Mouse (Mus musculus): ENCODE measurements around the gene Ski. TPM values are rescaled to one million over a fixed set of nuclear protein-coding genes. Genes with fewer than 3 reads are reported as not detected.

Ski gene
- total and polyA plus RNA-seq, 2 experiments from 2014 or later = 8.4 to 63.1 TPM

DNA sequence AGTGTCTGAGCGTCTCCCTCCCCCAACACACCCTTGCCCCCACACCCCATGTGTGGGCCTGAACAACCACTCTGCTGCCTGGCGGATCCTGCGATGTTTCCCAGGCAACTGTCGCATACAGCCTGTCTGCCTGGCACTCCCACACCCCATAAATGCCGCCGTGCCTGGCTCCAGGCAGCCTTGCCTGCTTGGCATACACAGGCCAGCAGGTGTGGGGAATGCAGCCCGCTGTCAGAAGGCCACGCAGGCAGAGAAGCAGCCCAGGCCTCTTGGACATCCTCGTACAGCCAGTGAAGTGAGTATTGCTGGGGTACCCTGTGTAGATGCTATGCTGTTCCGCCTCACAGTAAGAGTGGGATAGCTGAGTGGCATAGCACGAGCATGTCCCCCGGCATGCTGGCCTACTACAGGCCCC, 24.3 kb upstream of the Ski start:
- TF ChIP-seq CTCF (IDR thresholded peaks at IDR 0.05) = no peak
- Histone ChIP-seq H3K36me3 (ENCODE audit: insufficient read depth, low read length) (no peaks in the 10 kb centered on the region), H3K4me2 (ENCODE audit: low read depth, low read length, poor library complexity, severe bottlenecking) (no peak overlapping the region), H3K27ac (ENCODE audit: low read depth, low read length) (no peak overlapping the region), H3K27me3 (ENCODE audit: insufficient read depth, low read length) (no peaks in the 10 kb centered on the region), H3K4me1 (ENCODE audit: insufficient read depth, low read length) (peaks cover 3% of the 10 kb centered on the region; the same call in 1 of the 2 replicates), H3K9ac (replicated peaks; ENCODE audit: low read length, poor library complexity, severe bottlenecking) (no peak overlapping the region), H3K9me3 (ENCODE audit: low read length) (no peaks in the 10 kb centered on the region), H3K4me3 (ENCODE audit: low read depth, low read length) (no peak overlapping the region)
- DNase-seq (ENCODE audit: low spot score) = peak; percentile 67
- 72% methylated on average over 12 of the region's 12 CpGs for WGBS
- no peak; the same call in 1 of the 2 replicates for ATAC-seq (ENCODE audit: low FRiP score)

DNA sequence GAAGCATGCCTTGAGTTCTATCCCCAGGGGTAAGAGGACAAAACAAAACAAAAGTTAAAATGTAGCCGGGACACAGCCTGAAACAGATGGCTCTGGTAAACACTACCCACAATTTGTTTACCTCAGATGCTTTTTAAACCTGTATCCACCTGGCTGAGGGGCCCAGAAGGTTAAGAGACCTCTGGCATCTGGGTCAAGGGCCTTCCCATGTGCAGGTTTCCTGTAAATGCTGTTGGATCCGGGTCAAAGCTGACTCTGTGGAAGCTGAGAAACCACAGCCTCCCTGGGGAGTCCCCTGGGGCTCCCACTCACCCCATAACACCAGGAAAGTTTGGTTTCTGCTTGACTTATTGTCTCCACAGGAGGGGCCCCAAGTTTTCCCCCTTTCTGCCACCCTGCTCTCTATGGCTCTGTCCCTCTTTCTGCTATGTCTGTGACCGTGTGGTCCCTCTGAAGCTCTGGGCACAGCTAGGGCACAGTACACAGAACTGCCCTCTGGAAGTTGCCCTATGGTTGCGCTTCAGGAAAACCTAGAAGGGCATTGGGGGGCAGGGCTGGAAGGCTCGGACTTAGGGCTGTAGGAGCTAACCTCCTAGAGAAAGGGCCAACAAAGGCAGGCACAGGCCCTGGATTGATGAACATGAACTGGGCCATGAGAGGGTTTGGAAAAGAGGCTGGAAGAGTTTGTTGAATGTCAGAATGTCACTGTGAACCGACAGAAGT, 23.5 kb upstream of the Ski start:
- Histone ChIP-seq H3K4me3 (ENCODE audit: low read depth, low read length) (no peak overlapping the region), H3K9me3 (ENCODE audit: low read length) (no peaks in the 10 kb centered on the region), H3K4me1 (ENCODE audit: insufficient read depth, low read length) (no peaks in the 10 kb centered on the region), H3K9ac (replicated peaks; ENCODE audit: low read length, poor library complexity, severe bottlenecking) (no peak overlapping the region), H3K4me2 (ENCODE audit: low read depth, low read length, poor library complexity, severe bottlenecking) (no peak overlapping the region), H3K27me3 (ENCODE audit: insufficient read depth, low read length) (no peaks in the 10 kb centered on the region), H3K36me3 (ENCODE audit: insufficient read depth, low read length) (no peaks in the 10 kb centered on the region), H3K27ac (ENCODE audit: low read depth, low read length) (no peak overlapping the region)
- WGBS = 67% methylated on average over 6 of the region's 6 CpGs
- TF ChIP-seq CTCF (IDR thresholded peaks at IDR 0.05) = no peak
- DNase-seq (ENCODE audit: low spot score) (no peak), ATAC-seq (ENCODE audit: low FRiP score) (no peak)

DNA sequence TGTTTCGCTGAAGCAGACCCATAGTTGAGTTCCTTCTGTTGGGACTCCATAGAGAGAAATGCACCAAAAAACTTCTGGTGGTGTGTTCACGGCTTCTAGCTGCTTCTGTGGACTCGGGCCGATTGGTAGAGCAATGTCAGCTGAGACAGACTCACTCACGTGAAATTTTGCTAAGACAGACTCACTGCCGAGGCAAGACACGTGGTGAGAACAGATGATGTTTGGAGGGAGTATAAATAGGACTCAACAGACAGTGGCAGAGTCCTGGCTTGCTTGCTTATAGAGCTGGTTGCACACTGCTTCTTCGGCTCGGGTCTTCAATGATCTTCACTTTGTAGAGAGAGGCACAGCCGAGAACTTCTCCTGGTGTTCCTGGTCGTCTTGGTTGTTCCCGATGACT, 20.8 kb upstream of the Ski start:
- no peak overlapping the region for H3K4me3 ChIP-seq (ENCODE audit: low read depth, low read length)
- whole genome bisulfite sequencing = 85% methylated on average over 12 of the region's 12 CpGs

DNA sequence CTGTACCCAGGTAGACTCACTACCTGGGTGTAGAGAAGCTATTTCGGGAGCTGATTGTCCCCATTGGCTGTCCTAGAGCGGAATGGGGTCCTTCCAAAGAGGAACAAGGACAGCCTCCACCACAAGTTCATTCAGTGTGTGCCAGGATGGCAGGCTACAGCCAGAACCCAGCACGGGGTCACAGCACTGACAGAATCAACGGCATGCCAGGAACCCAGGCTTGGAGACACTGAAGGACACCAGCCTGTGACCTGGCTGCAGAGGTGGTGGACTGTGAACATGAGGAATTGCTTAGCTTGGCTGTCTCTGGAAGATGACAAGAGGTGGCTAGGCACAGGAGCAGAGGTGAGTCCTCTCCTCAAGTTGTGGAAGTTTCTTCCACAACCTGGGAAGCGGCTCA, 19.9 kb upstream of the Ski start:
- 91% methylated on average over 5 of the region's 5 CpGs for WGBS
- H3K4me3 ChIP-seq (ENCODE audit: low read depth, low read length) = no peak overlapping the region
- ATAC-seq (ENCODE audit: low FRiP score) = no peak
- TF ChIP-seq CTCF (IDR thresholded peaks at IDR 0.05) = no peak
- no peak overlapping the region for H3K9ac ChIP-seq (replicated peaks; ENCODE audit: low read length, poor library complexity, severe bottlenecking)
- H3K4me2 ChIP-seq (ENCODE audit: low read depth, low read length, poor library complexity, severe bottlenecking) = no peak overlapping the region
- H3K36me3 ChIP-seq (ENCODE audit: insufficient read depth, low read length) = no peaks in the 10 kb centered on the region
- H3K4me1 ChIP-seq (ENCODE audit: insufficient read depth, low read length) = no peaks in the 10 kb centered on the region
- no peak for DNase-seq (ENCODE audit: low spot score)
- H3K27ac ChIP-seq (ENCODE audit: low read depth, low read length) = no peak overlapping the region
- H3K27me3 ChIP-seq (ENCODE audit: insufficient read depth, low read length) = no peaks in the 10 kb centered on the region
- H3K9me3 ChIP-seq (ENCODE audit: low read length) = no peaks in the 10 kb centered on the region

More for the DNA sequence above, 20.8 kb upstream of the Ski start:
- Histone ChIP-seq H3K4me2 (ENCODE audit: low read depth, low read length, poor library complexity, severe bottlenecking) (no peak overlapping the region), H3K9me3 (ENCODE audit: low read length) (no peaks in the 10 kb centered on the region), H3K36me3 (ENCODE audit: insufficient read depth, low read length) (no peaks in the 10 kb centered on the region), H3K27ac (ENCODE audit: low read depth, low read length) (no peak overlapping the region), H3K27me3 (ENCODE audit: insufficient read depth, low read length) (no peaks in the 10 kb centered on the region), H3K4me1 (ENCODE audit: insufficient read depth, low read length) (no peaks in the 10 kb centered on the region), H3K9ac (replicated peaks; ENCODE audit: low read length, poor library complexity, severe bottlenecking) (no peak overlapping the region)
- no peak for ATAC-seq (ENCODE audit: low FRiP score)
- DNase-seq (ENCODE audit: low spot score) = no peak
- TF ChIP-seq CTCF (IDR thresholded peaks at IDR 0.05) = no peak

DNA sequence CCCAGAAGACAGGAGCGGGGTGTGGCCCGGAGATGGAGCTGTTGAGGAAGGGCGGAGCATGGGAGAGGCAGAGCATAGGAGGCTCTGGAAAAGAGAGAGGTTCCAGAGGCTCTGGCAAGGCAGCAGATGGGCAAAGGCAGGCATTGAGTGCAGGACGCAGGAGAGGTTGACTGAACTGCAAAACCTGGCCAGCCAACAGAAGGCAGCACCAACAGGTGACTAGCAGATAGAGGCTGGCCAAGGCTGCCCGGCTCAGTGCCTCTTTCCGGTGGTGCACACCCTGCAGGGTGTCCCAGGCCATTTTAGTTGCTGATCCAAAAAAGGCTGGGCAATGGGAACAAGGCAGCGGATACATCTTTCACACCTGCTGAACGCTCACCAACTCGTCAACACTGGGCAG, 19.4 kb upstream of the Ski start:
- H3K27ac ChIP-seq (ENCODE audit: low read depth, low read length) = no peak overlapping the region
- H3K9ac ChIP-seq (replicated peaks; ENCODE audit: low read length, poor library complexity, severe bottlenecking) = no peak overlapping the region
- no peak for TF ChIP-seq CTCF (IDR thresholded peaks at IDR 0.05)
- H3K4me2 ChIP-seq (ENCODE audit: low read depth, low read length, poor library complexity, severe bottlenecking) = no peak overlapping the region
- H3K27me3 ChIP-seq (ENCODE audit: insufficient read depth, low read length) = no peaks in the 10 kb centered on the region
- H3K9me3 ChIP-seq (ENCODE audit: low read length) = no peaks in the 10 kb centered on the region
- DNase-seq (ENCODE audit: low spot score) (no peak), ATAC-seq (ENCODE audit: low FRiP score) (no peak)
- WGBS = 83% methylated on average over 9 of the region's 9 CpGs
- no peaks in the 10 kb centered on the region for H3K4me1 ChIP-seq (ENCODE audit: insufficient read depth, low read length)
- H3K4me3 ChIP-seq (ENCODE audit: low read depth, low read length) = no peak overlapping the region
- no peaks in the 10 kb centered on the region for H3K36me3 ChIP-seq (ENCODE audit: insufficient read depth, low read length)

DNA sequence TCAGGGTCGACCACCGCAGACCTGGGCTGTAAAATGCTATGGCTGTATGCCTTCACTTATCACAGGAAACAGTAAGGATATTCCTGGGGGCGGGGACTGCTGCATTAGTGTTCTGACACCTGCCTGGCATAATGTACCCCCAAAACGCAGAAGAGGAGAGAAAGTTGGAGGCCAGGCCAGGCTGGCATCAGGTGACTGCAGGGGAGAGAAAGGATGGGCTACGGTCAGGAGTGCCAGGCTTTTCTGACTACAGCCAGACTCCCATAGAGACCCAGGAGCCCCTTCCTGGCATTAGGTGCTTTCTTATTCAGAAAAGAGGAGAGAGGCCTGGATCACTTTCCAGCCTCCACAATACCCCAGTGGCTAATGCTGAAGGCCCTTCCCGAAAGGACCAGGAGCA, 17.1 kb upstream of the Ski start:
- no peak for DNase-seq (ENCODE audit: low spot score)
- no peak for ATAC-seq (ENCODE audit: low FRiP score)
- Histone ChIP-seq H3K4me2 (ENCODE audit: low read depth, low read length, poor library complexity, severe bottlenecking) (no peak overlapping the region), H3K27me3 (ENCODE audit: insufficient read depth, low read length) (no peaks in the 10 kb centered on the region), H3K4me1 (ENCODE audit: insufficient read depth, low read length) (peaks cover 14% of the 10 kb centered on the region), H3K27ac (ENCODE audit: low read depth, low read length) (no peak overlapping the region), H3K9ac (replicated peaks; ENCODE audit: low read length, poor library complexity, severe bottlenecking) (no peak overlapping the region), H3K4me3 (ENCODE audit: low read depth, low read length) (no peak overlapping the region), H3K36me3 (ENCODE audit: insufficient read depth, low read length) (no peaks in the 10 kb centered on the region), H3K9me3 (ENCODE audit: low read length) (no peaks in the 10 kb centered on the region)
- no peak for TF ChIP-seq CTCF (IDR thresholded peaks at IDR 0.05)
- 56% methylated on average over 6 of the region's 6 CpGs for WGBS

Data from midbrain, postnatal 0 days (tissue).